Mouse (Mus musculus) spleen, postnatal 0 days (tissue): ENCODE results near the gene Nradd. TPM values are rescaled to one million over a fixed set of nuclear protein-coding genes. Genes with fewer than 3 reads are reported as not detected.

Experiments
- polyA plus RNA-seq: library from polyadenylated mRNA; unstranded; fragments of >200 nt; fragmentation: Nextera tagmentation; extraction: Ambion mirVana; gene quantifications from 2 replicates; pipeline ENCODE4 v1.2.1, GENCODE M21; 2015

Nradd gene
- 8.8 and 9.2 TPM in 2 replicates for polyA plus RNA-seq

DNA sequence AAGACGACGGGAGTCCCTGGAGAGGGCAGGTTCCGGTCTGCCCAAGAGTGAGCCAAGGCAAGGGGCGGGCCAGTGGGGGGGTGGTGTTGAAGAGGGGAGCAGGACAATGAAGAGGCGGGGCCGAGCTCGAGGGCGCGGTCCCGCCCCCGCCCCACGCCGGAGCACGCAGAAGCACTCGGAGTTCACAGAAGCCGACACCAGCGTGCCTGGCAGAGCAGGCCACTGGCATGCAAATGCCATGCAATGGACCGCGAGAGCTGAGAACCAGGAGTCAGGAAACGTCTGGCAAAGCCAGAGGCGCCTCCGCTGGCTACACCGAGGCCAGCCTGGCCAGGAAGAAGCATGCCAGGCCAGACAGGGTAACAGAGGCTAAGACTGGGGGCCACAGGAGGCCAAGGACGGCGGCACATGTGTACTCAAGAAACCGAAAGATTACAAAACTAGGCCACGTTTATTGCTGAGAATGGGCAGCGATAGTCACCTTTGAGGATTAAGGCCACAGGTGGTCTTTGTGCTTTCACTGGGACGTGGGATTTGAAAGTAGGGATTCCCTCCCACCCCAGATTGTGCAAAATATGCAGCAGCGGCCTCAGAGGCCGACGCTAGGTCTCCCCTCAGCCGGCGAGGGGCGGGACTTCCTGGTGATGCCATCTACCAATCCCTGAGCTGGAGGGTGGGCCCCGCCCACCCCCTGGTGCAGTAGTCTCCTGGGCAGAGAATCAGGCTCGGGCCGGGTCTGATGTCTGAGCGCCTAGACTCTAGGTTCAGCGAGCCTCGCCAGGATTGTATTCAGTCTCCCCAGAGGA lies at the start of gene Nradd:
Nradd (minus strand) TSS at position 92 of the 806 bp plus-strand sequence.

DNA sequence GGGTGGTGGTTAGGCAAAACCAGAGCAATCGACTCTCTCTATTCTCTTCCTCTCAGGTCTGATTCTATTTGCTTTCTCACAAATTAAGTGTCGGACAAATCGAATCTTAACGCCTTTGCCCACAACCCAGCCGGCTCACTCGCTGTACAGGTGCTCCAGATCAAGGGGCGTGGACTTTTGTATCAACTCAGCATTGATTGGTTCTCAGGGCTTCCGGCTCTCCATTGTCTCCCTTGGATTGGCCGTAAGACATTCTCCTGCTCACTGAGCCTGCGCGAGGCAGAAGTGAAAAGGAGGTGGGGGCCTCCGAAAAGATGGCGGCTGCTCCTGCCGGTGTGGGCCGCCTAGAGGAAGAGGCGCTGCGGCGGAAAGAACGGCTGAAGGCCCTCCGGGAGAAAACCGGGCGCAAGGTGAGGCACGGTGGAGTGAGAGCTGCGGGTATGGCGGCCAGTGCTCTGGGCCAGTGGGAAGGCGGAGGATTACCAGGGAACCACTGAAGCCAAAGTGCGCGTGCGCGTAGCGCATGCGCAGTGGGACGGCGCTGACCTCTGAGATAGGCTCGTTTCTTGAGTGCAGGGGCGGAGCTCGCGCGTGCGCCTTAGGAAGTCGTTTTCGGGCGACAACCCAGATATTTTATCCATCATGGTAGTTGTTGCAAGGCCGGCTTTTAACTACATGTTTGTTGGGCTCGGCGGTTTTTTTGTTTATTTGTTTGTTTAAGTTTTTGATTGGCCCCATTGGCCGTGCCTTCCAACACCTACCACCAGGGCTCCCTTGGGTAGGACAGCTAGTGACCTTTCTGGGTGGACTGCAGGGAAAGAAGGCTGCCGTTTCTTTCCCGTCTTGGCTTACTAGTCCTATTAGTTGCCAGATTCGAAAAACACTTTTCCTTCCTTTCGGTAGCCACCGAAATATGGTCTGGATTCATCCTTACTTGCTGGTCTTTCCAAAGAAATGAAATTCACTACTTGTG lies 32.3 kb upstream of the Nradd start, which contains the start of gene Ccdc12:
Ccdc12 (plus strand) TSS at position 255 of the 973 bp plus-strand sequence.

DNA sequence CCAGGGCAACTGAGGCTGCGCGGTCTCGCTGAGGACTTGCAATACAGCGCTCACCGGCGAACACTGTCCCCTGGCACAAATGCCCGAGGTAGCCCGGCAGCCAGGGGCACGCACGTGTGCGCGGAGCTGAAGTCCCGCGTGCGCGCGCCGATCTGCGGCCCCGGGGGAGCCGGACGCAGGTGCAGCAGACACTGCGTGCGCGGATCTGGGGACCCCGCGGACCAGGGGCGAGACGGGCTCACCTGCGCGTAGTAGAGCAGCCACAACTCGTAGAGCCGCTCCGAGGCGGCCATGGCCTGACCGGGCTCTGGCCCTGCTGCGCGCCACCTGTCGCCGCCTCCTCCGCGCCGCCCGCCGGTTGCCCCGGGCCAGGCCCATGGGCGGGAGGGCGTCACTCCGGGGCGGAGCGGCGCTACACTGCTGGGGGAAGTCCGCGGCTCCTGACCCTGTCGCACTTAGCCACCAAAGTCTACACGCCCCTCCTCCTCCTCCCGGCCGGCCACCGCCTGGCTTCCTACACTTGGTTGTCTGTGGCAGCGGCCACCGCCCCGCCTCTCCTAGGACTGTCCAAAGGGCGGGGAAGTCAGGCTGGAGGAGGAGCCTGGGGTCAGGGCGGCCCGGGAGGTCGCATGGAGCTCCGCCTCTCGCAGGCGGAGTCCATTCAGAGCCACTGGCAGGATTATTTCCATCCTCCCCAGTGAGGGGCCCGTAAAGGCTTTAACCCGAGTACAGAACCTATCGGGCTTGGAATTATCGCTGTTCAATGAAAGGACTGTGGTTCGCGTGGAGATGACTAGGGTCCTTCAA lies 29.6 kb upstream of the Nradd start, which contains the start of gene Nbeal2:
Nbeal2 (minus strand) TSS at position 507 of the 807 bp plus-strand sequence.

Other genes with a start within 250 kb of the Nradd start
- gene Ptpn23, start 216.2 kb downstream of the Nradd start, polyA plus RNA-seq: 4.5 and 5.6 TPM in 2 replicates
- 845 and 1,245 TPM in 2 replicates for gene Ngp, start 204.7 kb downstream of the Nradd start, polyA plus RNA-seq
- 4.7 and 4.8 TPM in 2 replicates for gene Klhl18, start 147.8 kb downstream of the Nradd start, polyA plus RNA-seq
- gene Kif9, start 147.5 kb downstream of the Nradd start, polyA plus RNA-seq: 0.58 and 0.64 TPM in 2 replicates
- gene Setd2, start 91.9 kb downstream of the Nradd start, polyA plus RNA-seq: 21.6 and 25.6 TPM in 2 replicates
- 4.9 and 6.2 TPM in 2 replicates for gene Nbeal2, start 29.7 kb upstream of the Nradd start, polyA plus RNA-seq
- 108 and 121 TPM in 2 replicates for gene Ccdc12, start 32.1 kb upstream of the Nradd start, polyA plus RNA-seq
- 0.17 TPM in 1 of 2 replicates, not detected in the other for gene Myl3, start 117.4 kb upstream of the Nradd start, polyA plus RNA-seq
- 10.2 and 12.6 TPM in 2 replicates for gene Pth1r, start 122.7 kb upstream of the Nradd start, polyA plus RNA-seq
- not detected in 2 replicates for gene Prss42, start 173.7 kb upstream of the Nradd start, polyA plus RNA-seq
- not detected in 2 replicates for gene Prss44, start 189.5 kb upstream of the Nradd start, polyA plus RNA-seq
- gene Prss43, start 202.2 kb upstream of the Nradd start, polyA plus RNA-seq: not detected in 2 replicates
- not detected in 2 replicates for gene Prss45, start 210.1 kb upstream of the Nradd start, polyA plus RNA-seq
- gene Prss46, start 220.1 kb upstream of the Nradd start, polyA plus RNA-seq: not detected in 2 replicates
- gene Prss50, start 233.5 kb upstream of the Nradd start, polyA plus RNA-seq: 34.7 and 38.5 TPM in 2 replicates